Mouse (Mus musculus): Measurements from ENCODE around the gene Tppp2. TPM values are rescaled to one million over a fixed set of nuclear protein-coding genes. Genes with fewer than 3 reads are reported as not detected.
A peak's percentile ranks its signal among the peaks of the same experiment; 100 is the strongest.
"Not testable (repeated sequence)": the region's sequence is repeated elsewhere in the genome, so short reads cannot be mapped to it uniquely, and the experiment has no call there.

The Tppp2 gene
- polyA plus RNA-seq, 1 experiment from 2014 or later: not detected

- Histone ChIP-seq H3K27me3 (no peaks in the 10 kb centered on the region), H3K27ac (replicated peaks) (peak overlapping the region; percentile 90), H3K9ac (replicated peaks) (peak overlapping the region; percentile 71), H3K4me3 (peak overlapping the region; percentile 54), H3K36me3 (no peaks in the 10 kb centered on the region), H3K4me2 (replicated peaks) (peak overlapping the region; percentile 96), H3K4me1 (peaks cover 22% of the 10 kb centered on the region), H3K9me3 (no peaks in the 10 kb centered on the region)
- under 1% methylated on average over 58 of the region's 58 CpGs for WGBS
- ATAC-seq (replicated peaks): peak; percentile 81
Observed at GRCm38 (mm10) chr14:51913062-51913959, 4.9 kb upstream of the Tppp2 start.

DNA sequence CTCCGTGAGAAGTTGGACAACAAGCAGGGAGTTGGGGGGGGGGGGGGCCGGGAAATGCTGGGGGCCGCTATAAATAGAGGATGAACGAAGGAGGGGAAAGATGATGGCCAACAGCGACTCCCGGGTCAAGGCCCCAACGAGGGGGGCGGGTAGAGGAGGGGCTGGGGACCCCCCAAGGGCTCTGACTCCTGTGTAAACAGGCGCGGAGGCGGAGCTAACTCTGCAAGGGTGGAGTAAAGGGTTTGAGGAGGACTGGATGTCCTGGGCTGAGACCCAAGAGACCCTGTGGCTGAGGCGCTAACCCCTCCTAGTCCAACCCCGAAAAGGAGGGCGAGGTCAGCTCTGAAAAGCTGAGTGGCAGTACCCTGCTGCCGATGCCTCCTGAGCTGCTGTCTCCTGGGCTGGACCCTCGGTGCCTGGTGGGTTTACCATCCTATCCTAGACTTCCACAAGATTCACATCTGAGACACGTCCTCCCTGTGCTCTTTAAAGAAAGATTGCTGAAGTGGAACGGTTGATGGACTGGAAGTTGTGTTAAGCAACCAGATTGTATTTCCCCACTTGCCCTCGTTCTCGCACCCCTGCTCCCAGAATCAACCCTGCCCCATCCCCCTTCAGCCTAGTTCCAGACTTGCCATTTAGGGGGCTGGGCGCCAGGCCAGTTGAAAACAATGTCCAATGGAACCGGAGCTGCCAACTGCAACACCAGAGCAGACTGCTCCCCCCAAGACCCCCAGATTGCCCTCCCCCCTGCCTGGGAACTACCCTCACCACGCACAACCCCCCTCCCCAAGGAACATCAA lies 4.1 kb upstream of the Tppp2 start, which contains the start of gene Ndrg2:
Gene Ndrg2, minus strand, starts transcription at position 199 of the 803 bp plus-strand sequence.
- H3K9me3 ChIP-seq: no peaks in the 10 kb centered on the region
- H3K4me2 ChIP-seq (replicated peaks): peak within 1 kb of the TSS; percentile 96
- no peaks in the 10 kb centered on the region for H3K36me3 ChIP-seq
- ATAC-seq (replicated peaks): peak; percentile 72
- 2% methylated on average over 21 of the region's 23 CpGs for WGBS
- H3K4me3 ChIP-seq: peak within 1 kb of the TSS; percentile 54
- peak within 1 kb of the TSS; percentile 71 for H3K9ac ChIP-seq (replicated peaks)
- H3K4me1 ChIP-seq: peaks cover 22% of the 10 kb centered on the region
- H3K27me3 ChIP-seq: no peaks in the 10 kb centered on the region
- peak within 1 kb of the TSS; percentile 90 for H3K27ac ChIP-seq (replicated peaks)

GRCm38 (mm10) chr14:51915030-51915429 lies 3.2 kb upstream of the Tppp2 start:
- Histone ChIP-seq H3K27ac (replicated peaks) (peak overlapping the region; percentile 90), H3K4me2 (replicated peaks) (no peak overlapping the region)

GRCm38 (mm10) chr14:51916539-51916938 lies 1.7 kb upstream of the Tppp2 start:
- no peak overlapping the region for H3K4me2 ChIP-seq (replicated peaks)
- H3K27me3 ChIP-seq: no peaks in the 10 kb centered on the region
- no peaks in the 10 kb centered on the region for H3K36me3 ChIP-seq
- ATAC-seq (replicated peaks): no peak
- no peak overlapping the region for H3K4me3 ChIP-seq
- 92% methylated on average over 4 of the region's 4 CpGs for WGBS
- H3K9me3 ChIP-seq: no peaks in the 10 kb centered on the region
- H3K27ac ChIP-seq (replicated peaks): no peak overlapping the region
- H3K4me1 ChIP-seq: peaks cover 22% of the 10 kb centered on the region
- H3K9ac ChIP-seq (replicated peaks): no peak overlapping the region

More at GRCm38 (mm10) chr14:51915030-51915429, 3.2 kb upstream of the Tppp2 start:
- Histone ChIP-seq H3K9me3 (no peaks in the 10 kb centered on the region), H3K4me3 (no peak overlapping the region), H3K27me3 (no peaks in the 10 kb centered on the region), H3K36me3 (no peaks in the 10 kb centered on the region), H3K9ac (replicated peaks) (no peak overlapping the region), H3K4me1 (peaks cover 22% of the 10 kb centered on the region)
- 20% methylated on average over 3 of the region's 3 CpGs for whole genome bisulfite sequencing
- ATAC-seq (replicated peaks): no peak

- no peak overlapping the region for H3K4me3 ChIP-seq
- H3K4me1 ChIP-seq: peaks cover 15% of the 10 kb centered on the region
- ATAC-seq (replicated peaks): no peak
- H3K27me3 ChIP-seq: no peaks in the 10 kb centered on the region
- no peaks in the 10 kb centered on the region for H3K36me3 ChIP-seq
- no peaks in the 10 kb centered on the region for H3K9me3 ChIP-seq
- H3K4me2 ChIP-seq (replicated peaks): no peak overlapping the region
- H3K9ac ChIP-seq (replicated peaks): no peak overlapping the region
- no peak overlapping the region for H3K27ac ChIP-seq (replicated peaks)
- 87% methylated on average over 4 of the region's 4 CpGs for WGBS
Observed at GRCm38 (mm10) chr14:51918966-51919365, 741 bp downstream of the Tppp2 start.

DNA sequence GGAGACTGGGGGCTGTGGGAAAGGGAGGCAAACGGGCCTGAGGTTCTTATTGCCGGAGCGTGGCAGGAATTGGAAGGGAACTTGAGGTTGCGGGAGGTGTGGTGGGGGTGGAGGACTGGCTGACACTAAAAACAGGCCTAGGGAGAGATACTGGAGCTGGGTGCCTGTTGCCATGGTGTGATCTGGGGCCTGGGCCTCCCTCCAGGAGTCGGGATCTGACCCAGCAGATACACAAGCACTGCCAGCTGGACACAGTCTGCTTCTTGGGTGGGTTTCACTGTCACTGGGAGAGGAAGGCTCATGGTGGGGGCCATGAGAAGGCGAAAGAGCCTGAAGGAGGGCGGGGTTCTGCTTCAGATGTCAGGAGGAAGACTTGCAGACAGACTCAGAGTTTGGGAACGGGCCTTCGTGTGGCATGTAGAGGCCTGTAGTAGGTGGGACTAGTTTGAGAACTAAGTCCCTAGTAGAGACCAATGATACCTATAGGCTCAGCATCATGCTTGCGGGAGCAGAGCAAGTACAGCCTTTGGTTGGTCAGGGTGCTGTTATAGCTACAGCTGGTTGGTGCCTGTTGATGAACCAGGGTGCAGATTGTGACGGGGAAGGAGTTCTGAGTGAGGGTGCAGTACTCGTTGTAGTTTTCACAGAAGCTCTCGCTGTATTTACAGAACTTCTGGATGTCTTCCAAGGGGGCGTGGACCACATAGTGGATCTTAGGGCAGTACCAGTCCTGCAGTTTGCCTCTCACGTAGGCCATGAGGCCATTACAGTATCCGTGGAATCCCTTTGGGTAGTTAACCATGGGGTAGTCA lies 3.7 kb downstream of the Tppp2 start:
- WGBS: 69% methylated on average over 16 of the region's 16 CpGs
- no peak overlapping the region for H3K4me3 ChIP-seq
- H3K27ac ChIP-seq (replicated peaks): no peak overlapping the region
- H3K9ac ChIP-seq (replicated peaks): no peak overlapping the region
- peaks cover 8% of the 10 kb centered on the region; the same call in 1 of the 2 replicates for H3K4me1 ChIP-seq
- peak; percentile 49; the same call in 1 of the 2 replicates for ATAC-seq (replicated peaks)
- no peaks in the 10 kb centered on the region for H3K36me3 ChIP-seq
- H3K4me2 ChIP-seq (replicated peaks): no peak overlapping the region
- no peaks in the 10 kb centered on the region for H3K9me3 ChIP-seq
- no peaks in the 10 kb centered on the region for H3K27me3 ChIP-seq

DNA sequence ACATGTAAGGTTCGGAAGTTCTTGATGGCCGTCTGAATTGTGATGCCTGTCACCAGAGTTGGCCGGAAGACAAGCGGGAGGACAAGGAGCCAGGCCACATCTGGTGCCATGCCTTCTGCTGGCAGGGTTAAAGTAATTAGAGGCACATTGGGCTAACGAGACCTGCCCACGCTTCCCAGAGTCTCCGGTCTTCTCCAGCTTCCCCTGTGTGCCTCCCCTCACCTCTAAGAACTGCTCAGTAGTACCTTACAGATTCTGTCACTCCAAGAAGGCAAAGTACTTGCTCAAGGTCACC lies 4.3 kb downstream of the Tppp2 start, which contains the start of gene Rnase13:
Gene Rnase13, minus strand, starts transcription at position 203 of the 295 bp plus-strand sequence.
- Histone ChIP-seq H3K27me3 (no peaks in the 10 kb centered on the region), H3K4me1 (peaks cover 8% of the 10 kb centered on the region; the same call in 1 of the 2 replicates), H3K9me3 (no peaks in the 10 kb centered on the region), H3K9ac (replicated peaks) (no peak within 1 kb of the TSS), H3K36me3 (no peaks in the 10 kb centered on the region), H3K4me3 (no peak within 1 kb of the TSS), H3K27ac (replicated peaks) (no peak within 1 kb of the TSS), H3K4me2 (replicated peaks) (no peak within 1 kb of the TSS)
- 62% methylated on average over 7 of the region's 7 CpGs for WGBS
- no peak for ATAC-seq (replicated peaks)

DNA sequence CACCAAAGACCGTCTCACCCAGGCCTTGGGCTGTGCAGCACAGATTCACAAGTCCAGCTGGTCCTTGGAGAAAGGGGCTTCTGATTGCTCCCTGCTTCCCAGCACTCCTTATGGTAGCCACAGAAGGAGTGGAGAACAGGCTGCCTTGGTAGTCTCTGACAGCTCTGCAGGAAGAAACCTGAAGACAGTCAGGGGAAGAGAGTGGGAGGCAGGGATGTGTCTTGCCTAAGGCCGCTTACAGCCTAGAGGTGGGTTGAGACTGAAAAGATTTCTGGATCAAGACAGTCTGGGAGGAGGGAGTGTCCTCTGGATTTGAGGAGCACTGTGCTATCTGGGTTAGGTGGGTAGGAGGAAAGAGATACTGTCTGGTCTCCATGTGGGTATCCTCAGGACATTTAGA lies 4.7 kb downstream of the Tppp2 start:
- Histone ChIP-seq H3K9ac (replicated peaks) (no peak overlapping the region), H3K36me3 (no peaks in the 10 kb centered on the region), H3K27me3 (no peaks in the 10 kb centered on the region), H3K9me3 (no peaks in the 10 kb centered on the region), H3K4me2 (replicated peaks) (no peak overlapping the region), H3K4me3 (no peak overlapping the region), H3K27ac (replicated peaks) (no peak overlapping the region), H3K4me1 (peaks cover 8% of the 10 kb centered on the region; the same call in 1 of the 2 replicates)
- ATAC-seq (replicated peaks): no peak
- 95% methylated on average over 2 of the region's 2 CpGs for WGBS

DNA sequence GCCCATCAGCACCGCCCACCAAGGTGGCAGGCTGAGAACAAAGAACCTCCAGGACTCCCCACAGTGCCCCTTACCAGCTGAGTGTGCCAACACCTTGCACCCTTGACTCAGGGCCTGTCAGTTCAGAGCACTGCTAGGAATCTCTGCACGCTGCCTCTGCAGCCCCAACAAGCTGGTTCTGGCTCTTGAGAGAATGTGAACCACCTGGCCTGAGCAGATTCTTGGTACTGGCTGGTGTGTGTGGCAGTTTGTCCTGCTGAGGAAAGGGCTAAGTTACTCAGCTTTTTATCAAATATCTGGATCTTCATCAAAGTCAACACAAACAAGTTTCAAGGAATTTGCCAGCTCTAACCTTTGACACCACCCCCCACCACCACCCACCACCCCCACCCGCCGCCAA lies 5.3 kb downstream of the Tppp2 start:
- no peak overlapping the region for H3K4me2 ChIP-seq (replicated peaks)
- no peak overlapping the region for H3K27ac ChIP-seq (replicated peaks)
- H3K4me1 ChIP-seq: peaks cover 8% of the 10 kb centered on the region; the same call in 1 of the 2 replicates
- WGBS: 87% methylated on average over 4 of the region's 4 CpGs
- H3K4me3 ChIP-seq: no peak overlapping the region
- ATAC-seq (replicated peaks): no peak
- H3K9ac ChIP-seq (replicated peaks): no peak overlapping the region
- H3K27me3 ChIP-seq: no peaks in the 10 kb centered on the region
- H3K9me3 ChIP-seq: no peaks in the 10 kb centered on the region
- H3K36me3 ChIP-seq: no peaks in the 10 kb centered on the region

DNA sequence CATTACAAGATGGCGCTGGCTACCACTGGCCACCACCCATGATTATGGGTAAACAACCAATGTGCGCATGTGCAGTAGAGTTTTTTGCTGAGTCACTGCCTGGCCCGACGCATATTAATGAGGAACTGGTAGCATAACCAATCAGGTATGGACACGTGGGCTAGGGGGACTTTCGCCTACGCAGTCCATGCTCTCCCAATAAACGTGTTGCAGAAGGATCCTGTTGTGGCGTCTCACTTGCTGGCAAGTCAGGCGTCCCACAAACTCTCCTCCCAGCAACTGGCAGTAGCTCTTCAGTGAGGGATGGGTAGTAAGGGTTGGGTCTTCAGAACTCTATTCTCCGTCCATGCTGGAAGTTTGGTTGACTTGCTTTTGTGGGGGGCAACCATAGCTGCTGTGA lies 8.7 kb downstream of the Tppp2 start:
- WGBS: 95% methylated on average over 11 of the region's 11 CpGs
- H3K27me3 ChIP-seq; H3K27ac ChIP-seq (replicated peaks); H3K4me3 ChIP-seq; ATAC-seq (replicated peaks); H3K4me2 ChIP-seq (replicated peaks); H3K9me3 ChIP-seq; H3K9ac ChIP-seq (replicated peaks); H3K36me3 ChIP-seq: not testable (repeated sequence)
- peaks cover 19% of the 10 kb centered on the region; the same call in 1 of the 2 replicates for H3K4me1 ChIP-seq

DNA sequence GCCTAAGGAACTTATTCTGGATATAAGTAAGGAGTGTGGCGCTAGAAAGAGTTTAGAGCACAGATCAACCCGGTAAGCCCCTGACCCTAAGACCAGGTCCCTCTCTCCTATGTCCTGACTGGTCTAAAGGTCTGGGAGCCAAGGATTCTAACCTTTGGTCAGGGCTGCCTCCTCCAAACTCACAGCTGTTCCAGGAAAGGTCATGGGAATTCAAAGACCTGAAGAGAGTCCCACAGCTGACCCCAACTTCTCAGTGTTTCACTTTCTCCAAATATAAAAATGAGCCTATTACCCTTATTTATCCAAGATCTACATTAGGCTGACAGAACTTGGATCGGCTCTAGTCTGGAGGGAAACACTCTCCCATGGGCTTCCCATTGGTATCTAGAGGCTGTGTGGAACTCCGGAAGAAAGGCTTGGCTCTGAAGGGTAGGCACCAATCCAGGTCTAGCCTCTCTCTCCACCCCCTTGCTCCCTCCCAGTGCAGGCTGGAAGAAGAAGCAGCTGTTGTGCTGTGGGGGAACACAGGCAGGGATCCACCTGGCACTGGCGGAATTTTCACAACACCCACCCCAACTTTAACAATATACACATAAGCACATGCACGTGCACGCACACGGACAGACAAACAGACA lies 11.2 kb downstream of the Tppp2 start:
- Histone ChIP-seq H3K9me3 (no peaks in the 10 kb centered on the region), H3K4me1 (peaks cover 14% of the 10 kb centered on the region; the same call in 1 of the 2 replicates), H3K27me3 (no peaks in the 10 kb centered on the region), H3K4me3 (no peak overlapping the region), H3K36me3 (no peaks in the 10 kb centered on the region), H3K4me2 (replicated peaks) (no peak overlapping the region), H3K27ac (replicated peaks) (0 out of 2 replicates have a peak overlapping the region, but pooled peaks have one; percentile 9), H3K9ac (replicated peaks) (no peak overlapping the region)
- 72% methylated on average over 8 of the region's 8 CpGs for WGBS
- peak; percentile 42; the same call in 1 of the 2 replicates for ATAC-seq (replicated peaks)

All from forebrain, embryonic 15.5 days (tissue).